Mouse (Mus musculus) midbrain, embryonic 16.5 days (tissue): ENCODE data around the gene Gm11232. TPM values are rescaled to one million over a fixed set of nuclear protein-coding genes. Genes with fewer than 3 reads are reported as not detected.

Source experiments
- ATAC-seq: fragments of 200-750 bp; cut with Nextera tagmentation; 2 replicates; pipeline ENCODE4 v1.8.0; 2017; ENCODE audit warnings: moderate TSS enrichment
- H3K27ac ChIP-seq: fragments of 300-500 bp; sonication (generic); 2 replicates; pipeline ENCODE4 v1.5.1; 2014; ENCODE audit warnings: mild to moderate bottlenecking, low read length, mixed read lengths
- H3K27me3 ChIP-seq: fragments of 300-500 bp; sonication (generic); 2 replicates; pipeline ENCODE4 v1.6.1; 2014; ENCODE audit warnings: low read depth, low read length, mixed read lengths; ENCODE audit not compliant: control insufficient read depth, insufficient read depth
- H3K36me3 ChIP-seq: fragments of 300-500 bp; sonication (generic); 2 replicates; pipeline ENCODE4 v1.6.1; 2014; ENCODE audit warnings: mild to moderate bottlenecking, low read length, moderate library complexity, mixed read lengths; ENCODE audit not compliant: control insufficient read depth, insufficient read depth
- H3K4me1 ChIP-seq: fragments of 300-500 bp; sonication (generic); 2 replicates; pipeline ENCODE4 v1.6.1; 2014; ENCODE audit warnings: mild to moderate bottlenecking, low read length, mixed read lengths; ENCODE audit not compliant: control insufficient read depth, insufficient read depth
- H3K4me2 ChIP-seq: fragments of 300-500 bp; sonication (generic); 2 replicates; pipeline ENCODE4 v1.6.1; 2014; ENCODE audit warnings: mild to moderate bottlenecking, low read length, mixed read lengths
- H3K4me3 ChIP-seq: fragments of 300-500 bp; sonication (generic); 2 replicates; pipeline ENCODE4 v1.5.1; 2014; ENCODE audit warnings: low read depth, mild to moderate bottlenecking, low read length, moderate library complexity, mixed read lengths
- H3K9ac ChIP-seq: fragments of 300-500 bp; sonication (generic); 2 replicates; pipeline ENCODE4 v1.6.1; 2014; ENCODE audit warnings: low read depth, low read length, mixed read lengths
- H3K9me3 ChIP-seq: fragments of 300-500 bp; sonication (generic); replicated peaks from 2 replicates; pipeline ENCODE4 v1.6.1; 2014; ENCODE audit warnings: mild to moderate bottlenecking, low read length, mixed read lengths; ENCODE audit not compliant: control insufficient read depth, poor library complexity, severe bottlenecking
- WGBS: fragments of 180-500 bp; shearing (Covaris S2); extraction: QIAGEN DNeasy Blood & Tissue Kit; methylation state at CpG from one replicate; pipeline ENCODE4 v1.1.7; 2014; 5-methylcytosine and 5-hydroxymethylcytosine counted together
- polyA plus RNA-seq: library from polyadenylated mRNA; unstranded; fragments of >200 nt; fragmentation: Nextera tagmentation; extraction: Ambion mirVana; gene quantifications from 2 replicates; pipeline ENCODE4 v1.2.1, GENCODE M21; 2015

Gene Gm11232
- polyA plus RNA-seq, 1 experiment from 2014 or later, result not detected

- no peak overlapping the region for H3K4me3 ChIP-seq
- no peak for ATAC-seq
- H3K36me3 ChIP-seq, result no peaks in the 10 kb centered on the region
- H3K4me1 ChIP-seq, result no peaks in the 10 kb centered on the region
- WGBS, result 54% methylated on average over 2 of the region's 2 CpGs
- no peak overlapping the region for H3K27ac ChIP-seq
- no peak overlapping the region for H3K9ac ChIP-seq
- no peak overlapping the region for H3K4me2 ChIP-seq
- H3K27me3 ChIP-seq, result no peaks in the 10 kb centered on the region
- no peaks in the 10 kb centered on the region for H3K9me3 ChIP-seq
Observed at GRCm38 (mm10) chr4:71727611-71728010, 30.2 kb downstream of the Gm11232 start.

GRCm38 (mm10) chr4:71727056-71727455 is 30.7 kb downstream of the Gm11232 start:
- ATAC-seq, result no peak
- H3K27ac ChIP-seq, result no peak overlapping the region
- no peaks in the 10 kb centered on the region for H3K9me3 ChIP-seq
- no peaks in the 10 kb centered on the region for H3K4me1 ChIP-seq
- H3K9ac ChIP-seq, result no peak overlapping the region
- H3K4me2 ChIP-seq, result no peak overlapping the region
- no peaks in the 10 kb centered on the region for H3K36me3 ChIP-seq
- WGBS, result 86% methylated on average over 4 of the region's 4 CpGs
- no peak overlapping the region for H3K4me3 ChIP-seq
- no peaks in the 10 kb centered on the region for H3K27me3 ChIP-seq

GRCm38 (mm10) chr4:71725889-71726288 is 31.9 kb downstream of the Gm11232 start:
- Histone ChIP-seq H3K9ac (no peak overlapping the region), H3K27ac (no peak overlapping the region), H3K9me3 (no peaks in the 10 kb centered on the region), H3K4me2 (no peak overlapping the region), H3K36me3 (no peaks in the 10 kb centered on the region), H3K4me1 (no peaks in the 10 kb centered on the region), H3K27me3 (no peaks in the 10 kb centered on the region), H3K4me3 (no peak overlapping the region)
- WGBS, result 72% methylated on average over 2 of the region's 2 CpGs
- ATAC-seq, result no peak
